In genomic region chr10:34485079-34485478, GRCm38 (mm10) we compare ENCODE assay signal across 8 mouse cellular contexts. TPM values are rescaled to one million over a fixed set of nuclear protein-coding genes. Genes with fewer than 3 reads are reported as not detected.
A peak's percentile ranks its signal among the peaks of the same experiment; 100 is the strongest.
DNase-seq lines count a peak whose midpoint lies in the region; ATAC-seq lines count a peak whose summit lies in the region.

No protein-coding gene starts in this region.

- no peaks in the 10 kb centered on the region for H3K9me3 ChIP-seq in embryonic facial prominence, embryonic 10.5 days
- H3K9me3 ChIP-seq in kidney, embryonic 15.5 days (replicated peaks) = no peaks in the 10 kb centered on the region
- no peaks in the 10 kb centered on the region for H3K9me3 ChIP-seq in stomach, embryonic 15.5 days
- H3K9me3 ChIP-seq in midbrain, embryonic 11.5 days (ENCODE audit: control insufficient read depth, low read length) = no peaks in the 10 kb centered on the region

- H3K4me3 ChIP-seq in embryonic facial prominence, embryonic 10.5 days = no peak overlapping the region
- H3K4me3 ChIP-seq in kidney, embryonic 15.5 days (replicated peaks) = peak overlapping the region; percentile 54
- H3K4me3 ChIP-seq in stomach, embryonic 15.5 days (replicated peaks) = 0 out of 2 replicates have a peak overlapping the region, but pooled peaks have one; percentile 8
- H3K4me3 ChIP-seq in midbrain, embryonic 11.5 days (ENCODE audit: low read depth, low read length) = no peak overlapping the region

- H3K4me1 ChIP-seq in embryonic facial prominence, embryonic 10.5 days = peaks cover 11% of the 10 kb centered on the region
- H3K4me1 ChIP-seq in kidney, embryonic 15.5 days = peaks cover 14% of the 10 kb centered on the region
- H3K4me1 ChIP-seq in stomach, embryonic 15.5 days = 0 out of 2 replicates have a peak, but pooled peaks cover 5% of the 10 kb centered on the region
- H3K4me1 ChIP-seq in midbrain, embryonic 11.5 days (ENCODE audit: control insufficient read depth, insufficient read depth, low read length) = no peaks in the 10 kb centered on the region

- no peak for ATAC-seq in kidney, embryonic 15.5 days (replicated peaks; ENCODE audit: low FRiP score)
- ATAC-seq in stomach, embryonic 15.5 days (ENCODE audit: insufficient read depth, low FRiP score, low read depth) = no peak
- ATAC-seq in midbrain, embryonic 11.5 days (ENCODE audit: low FRiP score) = no peak

- H3K36me3 ChIP-seq in embryonic facial prominence, embryonic 10.5 days (replicated peaks) = no peaks in the 10 kb centered on the region
- no peaks in the 10 kb centered on the region for H3K36me3 ChIP-seq in kidney, embryonic 15.5 days
- H3K36me3 ChIP-seq in stomach, embryonic 15.5 days = no peaks in the 10 kb centered on the region
- no peaks in the 10 kb centered on the region for H3K36me3 ChIP-seq in midbrain, embryonic 11.5 days (ENCODE audit: control insufficient read depth, insufficient read depth, low read length)

- 75% methylated on average over 4 of the region's 4 CpGs for WGBS in embryonic facial prominence, embryonic 10.5 days
- 51% methylated on average over 4 of the region's 4 CpGs for WGBS in kidney, embryonic 15.5 days
- 45% methylated on average over 4 of the region's 4 CpGs for WGBS in stomach, embryonic 15.5 days
- WGBS in midbrain, embryonic 11.5 days = 67% methylated on average over 4 of the region's 4 CpGs

- intact Hi-C loops in left cerebral cortex, postnatal 4 days (cut with DNase I) = no loop called here

- no peak overlapping the region for H3K27ac ChIP-seq in embryonic facial prominence, embryonic 10.5 days (replicated peaks)
- no peak overlapping the region for H3K27ac ChIP-seq in kidney, embryonic 15.5 days
- H3K27ac ChIP-seq in stomach, embryonic 15.5 days = no peak overlapping the region
- no peak overlapping the region for H3K27ac ChIP-seq in midbrain, embryonic 11.5 days (ENCODE audit: low read depth, low read length)

- H3K4me2 ChIP-seq in kidney, embryonic 15.5 days = peak overlapping the region; percentile 41
- peak overlapping the region; percentile 36 for H3K4me2 ChIP-seq in stomach, embryonic 15.5 days
- no peak overlapping the region for H3K4me2 ChIP-seq in midbrain, embryonic 11.5 days

- no peak overlapping the region for H3K9ac ChIP-seq in kidney, embryonic 15.5 days
- H3K9ac ChIP-seq in stomach, embryonic 15.5 days = no peak overlapping the region
- no peak overlapping the region for H3K9ac ChIP-seq in midbrain, embryonic 11.5 days (ENCODE audit: low read length)

- H3K27me3 ChIP-seq in embryonic facial prominence, embryonic 10.5 days (replicated peaks; ENCODE audit: low read depth, poor library complexity, severe bottlenecking) = no peaks in the 10 kb centered on the region
- no peaks in the 10 kb centered on the region for H3K27me3 ChIP-seq in kidney, embryonic 15.5 days
- no peaks in the 10 kb centered on the region for H3K27me3 ChIP-seq in stomach, embryonic 15.5 days (replicated peaks)
- no peaks in the 10 kb centered on the region for H3K27me3 ChIP-seq in midbrain, embryonic 11.5 days (ENCODE audit: control insufficient read depth, insufficient read depth, low read length)

- peak; percentile 38 for DNase-seq in ovary, postnatal 36 days (ENCODE audit: low spot score)
- DNase-seq in ovary, adult 18-20 months (ENCODE audit: low spot score) = no peak
- DNase-seq in embryonic facial prominence, embryonic 10.5 days (ENCODE audit: low spot score) = peak; percentile 23
- DNase-seq in layer of hippocampus, adult 18-20 months (ENCODE audit: low spot score in 2 of 2) = no peak
- no peak for DNase-seq in left cerebral cortex, postnatal 4 days
- no peak for DNase-seq in midbrain, embryonic 11.5 days (ENCODE audit: low spot score, missing footprints)

RNA-seq across cellular contexts. Expression of gene Frk, which starts 1.9 kb away (rescaled TPM):
- polyA plus RNA-seq in embryonic facial prominence, embryonic 10.5 days (2016; fragmentation: Nextera tagmentation; extraction: Ambion mirVana) = 5.0 and 6.1 TPM in 2 replicates
- polyA plus RNA-seq in kidney, embryonic 15.5 days (2015; fragmentation: Nextera tagmentation; extraction: Ambion mirVana) = 18.2 and 20.1 TPM in 2 replicates
- 14.3 and 14.8 TPM in 2 replicates for polyA plus RNA-seq in stomach, embryonic 15.5 days (2015; fragmentation: Nextera tagmentation; extraction: Ambion mirVana)
- total RNA-seq in layer of hippocampus, adult 18-20 months (2021) = under 1 TPM; 0.18 to 0.54 TPM
- under 1 TPM; 0.48 to 0.70 TPM for total RNA-seq in left cerebral cortex, postnatal 4 days (2021)
- polyA plus RNA-seq in midbrain, embryonic 11.5 days (2014; fragmentation: Nextera tagmentation; extraction: Ambion mirVana) = 1.9 and 2.0 TPM in 2 replicates

Comparison
In these comparisons a context has a peak if more than half of its experiments do, and no peak if none do; other contexts are left out.
1. DNase-seq: peak in ovary, postnatal 36 days (single experiment) and embryonic facial prominence, embryonic 10.5 days (single experiment); none in ovary, adult 18-20 months (single experiment), layer of hippocampus, adult 18-20 months (0 of 2), left cerebral cortex, postnatal 4 days (single experiment) and midbrain, embryonic 11.5 days (single experiment).
2. H3K4me3 ChIP-seq: peak in kidney, embryonic 15.5 days (single experiment) and stomach, embryonic 15.5 days (single experiment); none in embryonic facial prominence, embryonic 10.5 days (single experiment) and midbrain, embryonic 11.5 days (single experiment).